Mouse (Mus musculus) erythroid progenitor cell, adult 5-6 weeks (primary cell): ENCODE results near the gene Cyp11a1. TPM values are rescaled to one million over a fixed set of nuclear protein-coding genes. Genes with fewer than 3 reads are reported as not detected.

Source experiments
- ATAC-seq: replicated peaks from 2 replicates; pipeline ENCODE4 v1.8.0; 2016; ENCODE audit warnings: moderate number of reproducible peaks, mild to moderate bottlenecking, moderate TSS enrichment, inconsistent platforms; ENCODE audit not compliant: poor library complexity, low FRiP score, severe bottlenecking
- total RNA-seq, 2 experiments: library from RNA; stranded (forward) in 1 of 2; stranded (reverse) in 1 of 2; fragments of 150-400 nt in 1 of 2; fragments of 186-747, 209-891 nt in 1 of 2; gene quantifications; 2 replicates each; pipeline versions ENCODE4 v1.2.3 to v1.2.4; 2015 to 2017; ENCODE audit warnings: low replicate concordance in 2 of 2

Gene Cyp11a1
- total RNA-seq, 2 experiments from 2014 or later: 5.0 TPM; not detected in 1

- no peak for ATAC-seq
These were observed 7.5 kb upstream of the Cyp11a1 start for GRCm38 (mm10) chr9:57998685-57999084.

DNA sequence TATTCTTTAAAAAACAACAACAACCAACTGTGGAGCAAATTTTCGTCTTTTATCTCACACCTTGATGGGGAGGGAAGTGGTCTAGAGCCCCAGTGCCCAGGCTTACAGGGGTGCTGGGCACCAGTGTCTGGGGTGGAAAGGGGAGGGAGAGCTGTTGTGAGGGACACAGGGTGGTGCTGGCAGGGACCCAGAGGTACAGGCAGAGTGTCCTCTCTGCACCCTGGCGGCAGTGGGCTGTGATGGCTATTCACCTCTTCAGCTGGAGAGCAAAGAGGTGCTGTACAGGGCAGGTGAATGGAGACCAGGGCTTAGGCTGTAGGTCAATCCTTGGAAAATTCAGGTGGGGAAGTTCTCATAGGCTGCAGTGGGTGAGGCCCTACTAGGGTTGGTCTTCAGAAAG is 6.5 kb upstream of the Cyp11a1 start:
- no peak for ATAC-seq

DNA sequence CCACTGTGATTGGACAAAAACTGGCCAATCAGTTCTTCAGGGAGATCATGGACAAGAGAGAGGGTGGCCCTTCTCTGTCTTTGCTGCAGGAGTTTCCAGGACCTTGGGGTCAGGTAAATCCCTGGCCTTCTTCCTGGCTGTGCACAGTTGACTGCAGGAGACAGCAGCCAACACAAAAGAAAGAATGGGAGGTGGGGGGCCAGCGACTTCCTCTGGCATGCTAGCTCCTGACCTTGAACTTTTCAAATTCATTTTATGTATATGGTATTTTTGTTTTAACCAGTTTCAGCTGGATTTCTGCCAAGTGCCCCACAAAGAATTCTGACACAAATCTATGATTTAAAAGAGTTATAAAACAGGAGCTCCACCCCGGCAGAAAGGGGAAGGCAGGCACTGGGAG is 2.9 kb upstream of the Cyp11a1 start:
- no peak for ATAC-seq

DNA sequence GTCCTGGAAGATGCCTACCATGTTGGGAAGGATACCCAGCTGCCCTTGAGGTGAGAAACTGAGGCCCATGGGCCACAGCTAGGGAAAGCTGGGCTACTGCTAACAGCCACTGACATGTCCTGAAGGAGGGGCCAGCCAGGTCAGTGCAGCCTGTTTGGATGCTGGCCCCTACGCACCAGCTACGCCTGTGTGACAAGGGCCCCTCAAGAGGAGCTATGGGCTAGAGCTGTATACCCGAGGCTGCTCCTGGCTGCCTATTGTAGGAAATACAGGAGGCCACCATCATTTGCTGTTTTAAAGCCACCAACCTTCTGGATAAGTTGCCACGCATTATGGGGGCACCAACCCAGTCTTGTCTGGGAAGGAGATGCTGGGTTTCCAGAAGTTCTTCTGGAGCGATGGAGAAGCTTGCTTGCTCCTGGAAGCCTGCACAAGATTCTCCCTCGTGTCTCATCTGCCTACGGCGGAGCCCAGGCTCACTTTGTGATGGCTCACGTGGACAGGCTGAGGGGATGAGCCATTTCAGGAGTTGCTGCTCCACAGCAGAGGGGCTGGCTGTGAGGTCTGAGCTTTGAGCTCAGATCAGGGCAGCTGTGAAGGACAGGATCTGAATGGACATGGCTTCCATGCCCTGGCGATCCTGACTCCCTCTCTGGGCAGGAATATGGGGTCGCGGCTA is 2.3 kb downstream of the Cyp11a1 start:
- no peak for ATAC-seq

GRCm38 (mm10) chr9:58009015-58009362 is 2.8 kb downstream of the Cyp11a1 start:
- ATAC-seq: no peak

DNA sequence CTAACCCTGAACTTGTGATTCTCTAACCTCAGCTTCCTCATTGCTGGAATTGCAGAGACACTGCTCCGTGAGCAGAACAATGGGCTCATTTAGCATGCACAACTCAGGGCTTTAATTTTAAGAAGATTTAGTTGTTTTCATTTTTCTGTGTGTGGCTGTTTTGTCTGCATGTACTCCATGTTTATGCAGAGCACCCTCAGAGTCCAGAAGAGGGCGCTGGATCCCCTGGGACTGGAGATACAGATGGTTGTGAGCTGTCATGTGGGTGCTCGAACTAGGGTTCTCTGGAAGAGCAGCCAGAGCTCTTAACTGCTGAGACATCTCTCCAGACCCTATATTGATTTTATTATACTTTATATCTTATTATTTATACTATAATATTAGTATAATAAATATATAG is 3.4 kb downstream of the Cyp11a1 start:
- no peak for ATAC-seq

- no peak for ATAC-seq
These were observed 4.8 kb downstream of the Cyp11a1 start for GRCm38 (mm10) chr9:58011027-58011426.

DNA sequence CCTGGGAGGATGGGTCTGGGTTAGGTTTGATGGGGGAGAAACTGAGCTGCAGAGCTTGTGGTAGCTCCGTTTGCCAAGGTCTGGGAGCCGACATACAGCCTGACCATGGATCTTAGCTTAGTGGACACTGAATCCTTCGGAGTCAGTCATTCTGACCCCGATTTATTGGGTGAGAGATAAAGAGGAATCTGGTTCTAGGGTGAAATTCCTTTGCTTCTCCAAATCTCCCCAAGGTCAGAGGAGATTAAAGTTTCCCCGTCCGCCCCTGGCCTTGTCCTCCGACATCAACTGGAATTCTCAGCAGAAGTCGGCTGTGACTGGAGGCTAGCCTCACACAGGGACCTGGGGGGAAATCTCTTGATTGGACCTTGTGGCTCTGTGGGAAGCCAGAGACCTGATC is 5.3 kb downstream of the Cyp11a1 start:
- no peak for ATAC-seq

DNA sequence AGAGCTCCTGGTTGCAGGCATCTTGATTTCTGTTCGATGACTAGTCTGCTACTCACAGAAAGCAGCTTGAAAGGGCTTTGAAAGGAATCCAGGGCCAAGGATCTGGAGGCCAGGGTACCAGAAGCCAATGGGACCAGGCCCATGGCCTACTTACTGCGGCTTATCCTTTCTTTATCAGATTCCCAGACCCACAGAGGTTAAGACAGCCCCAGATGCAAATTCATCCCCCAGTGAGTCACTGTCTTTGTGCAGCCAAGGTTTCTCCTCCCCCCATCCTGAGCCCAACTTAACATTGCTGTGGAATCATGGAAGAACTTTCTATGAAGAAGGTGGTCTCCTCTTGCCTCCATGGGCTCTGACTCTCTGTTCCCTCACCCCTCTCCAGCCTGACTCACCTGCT is 6.3 kb downstream of the Cyp11a1 start:
- no peak for ATAC-seq

GRCm38 (mm10) chr9:58012935-58013334 is 6.7 kb downstream of the Cyp11a1 start:
- no peak for ATAC-seq

DNA sequence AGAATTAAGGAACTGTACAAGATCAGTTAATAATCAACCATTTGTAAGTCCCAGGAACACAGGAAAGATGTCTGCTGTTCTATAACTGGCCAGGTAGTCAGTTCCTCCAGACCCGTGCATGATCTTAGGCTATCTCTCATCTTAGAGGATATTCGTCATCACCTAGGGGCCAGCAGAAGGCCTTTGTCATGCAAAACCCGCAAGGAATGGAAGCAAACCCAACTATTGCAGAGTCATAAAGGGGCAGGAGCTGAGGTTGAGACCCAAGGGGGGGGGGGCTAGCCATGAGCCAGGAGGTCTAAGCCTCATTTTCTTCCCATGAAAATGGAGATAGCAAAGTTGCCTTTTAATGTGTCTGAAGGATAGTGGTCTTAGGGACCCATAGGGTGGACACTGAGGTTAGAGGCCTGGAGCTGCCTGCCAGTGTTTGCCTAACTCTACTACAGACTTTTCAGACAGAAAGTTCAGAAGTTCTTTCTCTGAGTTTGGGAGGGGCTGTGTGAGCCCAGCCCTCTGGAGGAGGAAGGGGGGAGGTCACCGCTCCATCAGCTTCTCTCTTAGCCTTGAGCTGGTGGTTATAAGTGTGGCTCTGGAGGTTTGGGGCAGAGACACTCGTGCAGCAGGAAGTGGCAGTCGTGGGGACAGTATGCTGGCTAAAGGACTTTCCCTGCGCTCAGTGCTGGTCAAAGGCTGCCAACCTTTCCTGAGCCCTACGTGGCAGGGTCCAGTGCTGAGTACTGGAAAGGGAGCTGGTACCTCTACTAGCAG is 8.4 kb downstream of the Cyp11a1 start:
- no peak for ATAC-seq

DNA sequence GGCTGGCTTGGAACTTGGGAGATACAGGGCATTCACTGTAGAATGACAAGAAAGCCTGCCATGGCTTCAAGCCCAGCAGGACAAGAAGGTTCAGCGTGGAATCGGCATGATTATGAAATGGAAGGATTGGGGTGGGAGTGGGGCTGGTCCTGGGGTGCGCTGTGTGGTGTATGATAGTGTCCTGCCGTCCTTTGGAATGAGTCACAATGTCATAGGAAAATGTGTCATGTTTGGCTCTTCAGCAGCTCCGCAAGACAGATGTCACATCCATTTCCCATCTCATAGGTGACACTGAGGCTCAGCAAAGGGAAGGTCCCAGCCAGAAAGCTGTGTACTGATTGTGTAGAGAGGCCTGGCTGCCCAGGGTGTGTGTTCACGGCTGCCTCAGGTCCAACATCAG is 9.6 kb downstream of the Cyp11a1 start:
- no peak for ATAC-seq

- ATAC-seq: no peak
These were observed 10.8 kb downstream of the Cyp11a1 start for GRCm38 (mm10) chr9:58016962-58017361.

DNA sequence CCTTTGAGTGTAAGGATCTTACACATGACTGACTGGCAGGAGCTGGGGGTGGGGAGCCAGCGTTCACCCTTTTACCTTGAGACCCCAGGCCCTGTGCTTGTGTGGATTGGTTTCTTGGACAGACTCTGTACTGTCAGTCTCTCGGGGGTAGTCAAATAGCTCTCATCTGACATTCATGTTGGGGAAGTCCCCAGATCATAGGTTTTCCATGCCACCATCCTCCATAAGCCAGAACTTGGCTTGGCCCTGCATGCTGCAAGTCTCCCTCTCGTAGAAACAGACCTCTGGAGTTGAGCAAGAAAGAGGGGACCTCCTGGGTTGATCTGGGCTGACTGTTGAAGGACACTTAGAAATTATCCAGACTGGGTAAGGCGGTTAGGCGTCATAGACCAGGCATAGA is 12.2 kb downstream of the Cyp11a1 start:
- no peak for ATAC-seq

DNA sequence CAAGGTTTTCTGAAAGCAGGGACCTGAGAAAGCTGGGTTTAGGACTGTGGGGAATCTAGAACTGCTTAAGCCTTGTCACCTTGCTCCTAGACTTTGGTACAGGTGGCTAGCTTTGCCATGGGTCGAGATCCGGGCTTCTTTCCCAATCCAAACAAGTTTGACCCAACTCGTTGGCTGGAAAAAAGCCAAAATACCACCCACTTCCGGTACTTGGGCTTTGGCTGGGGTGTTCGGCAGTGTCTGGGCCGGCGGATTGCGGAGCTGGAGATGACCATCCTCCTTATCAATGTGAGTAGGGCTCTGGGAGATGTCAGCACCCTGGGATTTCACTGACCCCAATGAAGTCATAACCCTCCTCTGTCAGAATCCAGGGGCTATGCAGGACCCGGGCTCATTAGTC is 19.8 kb downstream of the Cyp11a1 start:
- ATAC-seq: no peak

GRCm38 (mm10) chr9:58027426-58028180 is 21.4 kb downstream of the Cyp11a1 start:
- no peak for ATAC-seq

GRCm38 (mm10) chr9:58028841-58029240 is 22.6 kb downstream of the Cyp11a1 start:
- ATAC-seq: no peak

- ATAC-seq: no peak
These were observed 23.4 kb downstream of the Cyp11a1 start for GRCm38 (mm10) chr9:58029635-58030034.

GRCm38 (mm10) chr9:58031895-58032294 is 25.7 kb downstream of the Cyp11a1 start:
- no peak for ATAC-seq

GRCm38 (mm10) chr9:58035519-58035918 is 29.3 kb downstream of the Cyp11a1 start:
- no peak for ATAC-seq
